Mouse (Mus musculus) ES-E14 (cell line): Measurements from ENCODE around the gene 3110021N24Rik. TPM values are rescaled to one million over a fixed set of nuclear protein-coding genes. Genes with fewer than 3 reads are reported as not detected.
"Not testable (repeated sequence)": the region's sequence is repeated elsewhere in the genome, so short reads cannot be mapped to it uniquely, and the experiment has no call there.

Experiments used
- DNase-seq: peaks from one replicate; pipeline ENCODE4 v3.0.0-alpha.2; 2013; ENCODE audit warnings: low read depth, low spot score
- H3K27ac ChIP-seq: 2 replicates; pipeline ENCODE4 v1.5.1; 2012; ENCODE audit warnings: low read depth, mild to moderate bottlenecking, low read length, moderate library complexity, mixed read lengths; ENCODE audit not compliant: poor library complexity, insufficient read depth, severe bottlenecking
- H3K36me3 ChIP-seq: 2 replicates; pipeline ENCODE4 v1.6.1; 2012; ENCODE audit warnings: mild to moderate bottlenecking, low read length, moderate library complexity, mixed read lengths; ENCODE audit not compliant: control insufficient read depth, poor library complexity, insufficient read depth, severe bottlenecking
- H3K4me1 ChIP-seq, 2 experiments: fragments of 150-350 bp in 1 of 2; sonication (generic) in 1 of 2; 2 replicates each; pipeline ENCODE4 v1.6.1; 2012; ENCODE audit warnings: low read length in 2 of 2, mild to moderate bottlenecking in 1 of 2, mixed read lengths in 1 of 2; ENCODE audit not compliant: control insufficient read depth in 2 of 2, insufficient read depth in 2 of 2, poor library complexity in 1 of 2
- H3K4me3 ChIP-seq, 2 experiments: fragments of 150-350 bp in 1 of 2; sonication (generic) in 1 of 2; 2 replicates each; pipeline ENCODE4 v1.5.1; 2012; ENCODE audit warnings: low read length in 2 of 2, low read depth in 1 of 2, mild to moderate bottlenecking in 1 of 2, mixed read lengths in 1 of 2; ENCODE audit not compliant: insufficient read depth in 1 of 2, poor library complexity in 1 of 2, severe bottlenecking in 1 of 2
- H3K9ac ChIP-seq: 2 replicates; pipeline ENCODE4 v1.6.1; 2012; ENCODE audit warnings: low read depth, mild to moderate bottlenecking, low read length, mixed read lengths; ENCODE audit not compliant: poor library complexity, insufficient read depth, severe bottlenecking
- H3K9me3 ChIP-seq: fragments of 150-350 bp; sonication (generic); 2 replicates; pipeline ENCODE4 v1.6.1; 2012; ENCODE audit warnings: low read depth, mild to moderate bottlenecking, low read length; ENCODE audit not compliant: control insufficient read depth, insufficient read depth
- CHD2 ChIP-seq: IDR thresholded peaks from 2 replicates; pipeline ENCODE4 v1.6.1; 2014; ENCODE audit warnings: mild to moderate bottlenecking, low read depth, low read length, inconsistent platforms
- HCFC1 ChIP-seq: IDR thresholded peaks from 2 replicates; pipeline ENCODE4 v1.6.1; 2012; ENCODE audit warnings: low read length, inconsistent platforms, borderline replicate concordance; ENCODE audit not compliant: insufficient read depth
- MAFK ChIP-seq: IDR thresholded peaks from 2 replicates; pipeline ENCODE4 v1.6.1; 2014; ENCODE audit warnings: mild to moderate bottlenecking, low read depth, low read length, inconsistent platforms; ENCODE audit not compliant: insufficient read depth
- ZC3H11A ChIP-seq: IDR thresholded peaks from 2 replicates; pipeline ENCODE4 v1.6.1; 2012; ENCODE audit warnings: low read depth, mild to moderate bottlenecking, inconsistent platforms, low read length, borderline replicate concordance
- ZNF384 ChIP-seq: IDR thresholded peaks from 2 replicates; pipeline ENCODE4 v1.6.1; 2012; ENCODE audit warnings: low read depth, low read length, inconsistent platforms
- in situ Hi-C, 2 experiments: fragments of 600-800 bp; cut with MboI; formaldehyde crosslinking; loops; one replicate each; pipeline ENCODE4 v1.15.1; 2025; ENCODE audit warnings: low sequenced_read_pairs in 2 of 2, inconsistent platforms in 1 of 2; ENCODE audit not compliant: unreplicated experiment in 2 of 2
- total RNA-seq: library from RNA; depleted of rRNA; stranded (reverse); fragments of 300-350 nt; gene quantifications from 2 replicates; pipeline ENCODE4 v1.2.3, GENCODE M21; 2012; rRNA removed

3110021N24Rik gene
- total RNA-seq, result 0.27 and 0.32 TPM in 2 replicates

DNA sequence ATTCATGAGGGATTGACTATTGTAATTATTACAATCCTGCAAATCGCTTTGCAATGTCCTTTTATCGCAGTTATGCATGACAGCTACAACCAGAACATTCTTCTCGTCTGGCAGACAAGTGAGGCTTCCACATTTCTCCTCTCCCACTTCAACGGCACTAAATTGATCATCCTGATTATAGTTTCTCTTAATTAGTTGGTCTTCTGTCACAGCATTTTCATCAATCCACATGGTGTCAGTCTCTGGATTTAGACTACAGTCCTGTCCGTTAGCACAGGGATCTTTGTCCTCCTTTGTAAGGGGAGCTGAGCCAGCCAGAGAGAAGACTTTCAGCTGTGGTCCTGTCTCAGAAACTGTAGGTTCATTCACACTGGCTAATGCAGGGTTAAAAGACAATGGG is at the start of gene 3110021N24Rik:
Gene 3110021N24Rik, plus strand, starts transcription at position 301 of the 400 bp plus-strand sequence.
- Histone ChIP-seq H3K27ac (no peak within 1 kb of the TSS), H3K4me3 (no peak within 1 kb of the TSS), H3K4me1 (no peaks in the 10 kb centered on the region), H3K36me3 (no peaks in the 10 kb centered on the region), H3K9me3 (no peaks in the 10 kb centered on the region), H3K9ac (no peak within 1 kb of the TSS)
- DNase-seq, result no peak
- in situ Hi-C loops, result no loop called here
- no peak for TF ChIP-seq ZNF384
- TF ChIP-seq MAFK, result no peak
- no peak for TF ChIP-seq CHD2
- no peak for TF ChIP-seq ZC3H11A
- no peak for TF ChIP-seq HCFC1

GRCm38 (mm10) chr4:108686156-108686555 is 33.3 kb upstream of the 3110021N24Rik start:
- Histone ChIP-seq H3K36me3 (no peaks in the 10 kb centered on the region), H3K9ac (no peak overlapping the region)

DNA sequence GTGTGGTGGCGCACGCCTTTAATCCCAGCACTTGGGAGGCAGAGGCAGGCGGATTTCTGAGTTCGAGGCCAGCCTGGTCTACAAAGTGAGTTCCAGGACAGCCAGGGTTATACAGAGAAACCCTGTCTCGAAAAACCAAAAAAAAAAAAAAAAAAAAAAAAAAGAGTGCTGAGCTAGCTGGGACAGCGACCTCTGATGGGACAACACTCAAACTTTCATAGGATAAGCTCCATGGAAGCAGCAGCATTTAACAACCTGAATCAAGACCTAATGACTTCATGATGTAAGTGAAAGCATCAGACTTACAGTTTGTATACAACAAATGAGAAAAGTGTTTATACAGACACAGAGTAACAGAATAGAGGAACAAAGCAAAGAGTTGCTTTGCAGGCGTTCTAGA is 32.4 kb upstream of the 3110021N24Rik start:
- H3K4me1 ChIP-seq, H3K9me3 ChIP-seq, in situ Hi-C loops, DNase-seq, H3K36me3 ChIP-seq, H3K27ac ChIP-seq, H3K9ac ChIP-seq, H3K4me3 ChIP-seq: not testable (repeated sequence)
- TF ChIP-seq ZNF384, result peak; percentile 71; the same call in 1 of the 2 replicates

More at GRCm38 (mm10) chr4:108686156-108686555, 33.3 kb upstream of the 3110021N24Rik start:
- DNase-seq, result no peak
- peaks cover 0 to 5% of the 10 kb centered on the region in 2 experiments; a peak in 1 of 4 replicates for H3K4me1 ChIP-seq
- H3K27ac ChIP-seq, result no peak overlapping the region
- TF ChIP-seq CHD2, result no peak
- TF ChIP-seq ZC3H11A, result no peak
- no peak for TF ChIP-seq ZNF384
- TF ChIP-seq HCFC1, result no peak
- no peak for TF ChIP-seq MAFK
- H3K4me3 ChIP-seq, result no peak overlapping the region
- in situ Hi-C loops, result no loop called here
- no peaks in the 10 kb centered on the region for H3K9me3 ChIP-seq

- H3K27ac ChIP-seq, result no peak overlapping the region
- in situ Hi-C loops, result no loop called here
- H3K9ac ChIP-seq, result no peak overlapping the region
- no peaks in the 10 kb centered on the region for H3K36me3 ChIP-seq
- H3K4me1 ChIP-seq, result peaks cover 0 to 5% of the 10 kb centered on the region in 2 experiments; a peak in 1 of 4 replicates
- no peaks in the 10 kb centered on the region for H3K9me3 ChIP-seq
- TF ChIP-seq CHD2 (no peak), MAFK (0 out of 2 replicates have a peak, but pooled peaks have one; percentile 8), ZC3H11A (no peak), HCFC1 (no peak), ZNF384 (peak; percentile 98)
- DNase-seq, result no peak
- no peak overlapping the region for H3K4me3 ChIP-seq
Observed at GRCm38 (mm10) chr4:108690479-108690878, 29.0 kb upstream of the 3110021N24Rik start.

DNA sequence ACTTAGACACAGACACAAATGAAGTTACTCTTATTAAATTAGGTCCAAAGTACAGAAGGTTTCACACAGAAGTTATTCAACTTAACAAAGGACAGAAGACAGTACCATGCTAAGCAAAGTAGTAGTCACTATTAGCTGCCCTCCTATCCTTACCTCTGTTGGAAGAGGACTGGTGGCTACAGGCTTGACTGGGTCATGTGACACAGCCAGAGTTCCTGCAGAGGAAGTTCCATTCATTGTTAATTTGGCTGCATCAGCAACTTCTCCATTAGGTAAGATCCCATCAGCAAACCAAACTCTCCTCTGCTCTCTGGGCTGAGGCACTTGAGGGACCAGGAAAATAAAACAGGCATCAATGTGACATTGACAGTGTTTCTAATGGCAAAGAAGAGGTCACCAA is 28.0 kb upstream of the 3110021N24Rik start:
- Histone ChIP-seq H3K9ac (no peak overlapping the region), H3K27ac (no peak overlapping the region), H3K4me1 (peaks cover 0 to 3% of the 10 kb centered on the region in 2 experiments; a peak in 1 of 4 replicates), H3K36me3 (no peaks in the 10 kb centered on the region), H3K4me3 (no peak overlapping the region), H3K9me3 (no peaks in the 10 kb centered on the region)
- no peak for TF ChIP-seq ZC3H11A
- TF ChIP-seq ZNF384, result no peak
- TF ChIP-seq MAFK, result peak; percentile 57; the same call in 1 of the 2 replicates
- in situ Hi-C loops, result no loop called here
- no peak for DNase-seq
